Mouse (Mus musculus) adrenal gland, postnatal 0 days (tissue): ENCODE data around the gene Wdr26. TPM values are rescaled to one million over a fixed set of nuclear protein-coding genes. Genes with fewer than 3 reads are reported as not detected.

ENCODE experiments used
- polyA plus RNA-seq: library from polyadenylated mRNA; unstranded; fragments of >200 nt; fragmentation: Nextera tagmentation; extraction: Ambion mirVana; gene quantifications from 2 replicates; pipeline ENCODE4 v1.2.1, GENCODE M21; 2015

The Wdr26 gene
- polyA plus RNA-seq, result 33.1 and 42.3 TPM in 2 replicates

DNA sequence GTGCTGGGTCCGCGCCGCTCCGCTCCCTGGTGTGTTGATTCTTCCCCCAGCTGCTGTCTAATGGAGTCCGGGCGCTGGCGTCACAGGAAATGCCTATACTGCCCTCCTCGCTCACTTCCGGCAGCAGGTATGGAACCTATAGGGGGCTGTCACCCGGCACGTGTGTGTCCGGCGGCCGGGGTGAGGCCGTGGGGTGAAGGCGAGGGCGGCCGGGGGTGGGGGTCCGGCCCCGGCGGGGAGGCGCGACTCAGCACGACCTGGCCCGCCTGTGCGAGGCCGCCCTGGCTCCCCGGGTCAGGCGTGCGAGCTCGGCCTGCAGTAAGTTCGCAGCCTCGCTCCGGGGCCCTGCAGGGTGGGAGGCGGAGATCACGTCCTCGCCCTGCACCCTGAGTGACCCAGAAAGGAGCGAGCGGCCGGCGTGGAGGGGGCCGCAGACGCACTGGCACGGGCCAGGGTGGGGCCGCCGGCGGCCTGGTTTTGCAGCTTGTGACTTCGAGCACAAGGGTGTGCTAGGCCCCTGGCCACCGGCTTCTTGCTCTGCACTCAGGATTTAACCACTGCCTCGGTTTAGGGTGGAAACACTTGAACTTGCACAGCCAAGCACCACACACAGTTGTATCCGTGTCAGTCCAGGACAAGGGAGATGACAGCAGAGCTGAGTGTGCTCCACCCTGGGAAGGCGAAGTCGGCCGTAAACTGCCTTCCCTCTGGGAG is at the start of gene Wdr26:
Gene Wdr26 (minus strand): TSS at position 82 of the 714 bp plus-strand sequence.

DNA sequence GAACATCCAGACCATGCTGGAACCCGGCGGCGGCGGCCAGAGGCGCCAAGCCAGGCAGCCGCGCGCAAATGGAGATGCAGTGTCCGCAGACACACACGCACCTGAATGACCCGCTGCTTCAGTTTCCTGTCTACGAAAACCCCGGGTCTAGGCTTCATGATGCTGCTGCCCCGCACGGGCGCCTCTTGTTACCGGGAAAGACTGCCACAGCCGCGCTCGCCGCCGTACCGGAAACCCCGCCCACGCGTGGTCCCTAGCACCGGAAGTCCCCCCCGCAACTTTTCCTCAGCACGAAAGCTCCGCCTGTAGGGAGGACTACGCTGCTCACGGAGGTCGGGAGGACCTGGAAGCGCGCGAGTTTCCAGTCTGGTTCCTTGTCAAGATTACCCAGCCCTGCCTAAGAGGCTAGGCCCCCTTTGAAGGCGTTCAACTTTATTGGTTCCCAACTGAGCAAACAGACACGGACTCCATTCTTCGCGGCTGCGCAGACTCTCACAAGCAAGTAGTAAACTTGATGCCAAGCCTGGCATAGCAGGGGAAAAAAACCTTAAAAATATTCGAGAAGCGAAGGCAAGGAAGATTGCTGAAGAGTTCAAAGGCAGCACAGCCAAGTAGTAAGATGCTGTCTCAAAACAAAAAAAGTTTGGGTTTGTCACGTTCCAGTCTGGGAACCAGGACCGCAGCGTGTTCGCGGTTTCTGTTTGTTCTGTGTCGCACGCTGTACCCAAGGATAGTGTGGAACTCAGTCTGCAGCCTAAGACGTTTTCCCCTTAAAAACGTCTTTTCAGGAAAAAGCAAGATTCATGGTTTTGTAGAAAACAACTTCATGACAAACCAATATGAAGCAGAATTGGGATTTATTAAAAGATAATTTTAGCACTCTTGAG is 67.6 kb downstream of the Wdr26 start, which contains the start of the genes Nvl and Cnih4:
Gene Nvl (minus strand): TSS at position 255 of the 887 bp plus-strand sequence.
Gene Cnih4 (plus strand): TSS at position 744 of the 887 bp plus-strand sequence.

Other genes starting within 250 kb of the Wdr26 start
- 56.6 and 73.8 TPM in 2 replicates for gene Ephx1, start 191.1 kb downstream of the Wdr26 start, polyA plus RNA-seq
- not detected in 2 replicates for gene 9130409I23Rik, start 160.8 kb downstream of the Wdr26 start, polyA plus RNA-seq
- 10.6 and 19.0 TPM in 2 replicates for gene Nvl, start 67.8 kb downstream of the Wdr26 start, polyA plus RNA-seq
- 121 and 132 TPM in 2 replicates for gene Cnih4, start 67.3 kb downstream of the Wdr26 start, polyA plus RNA-seq
- 0.14 and 0.32 TPM in 2 replicates for gene Cnih3, start 140.6 kb upstream of the Wdr26 start, polyA plus RNA-seq